Mouse (Mus musculus) liver, embryonic 14.5 days (tissue): ENCODE measurements at regions not wholly inside any gene's neighbourhood (a gene's known extent, or its start where the extent isn't known, plus 50 kb on each side); places are given as distances from the start of the nearest gene placed in this dataset.

Experiments
- CTCF ChIP-seq: IDR thresholded peaks from 2 replicates; pipeline ENCODE4 v1.5.1; 2016; ENCODE audit warnings: antibody characterized with exemption, low read depth, control low read depth
- EP300 ChIP-seq: IDR thresholded peaks from 2 replicates; pipeline ENCODE4 v1.6.1; 2016; ENCODE audit warnings: antibody characterized with exemption, low read depth

- TF ChIP-seq CTCF, result no peak
- TF ChIP-seq EP300, result no peak
Observed at GRCm38 (mm10) chr11:17417656-17418289, 160.4 kb downstream of the C1d start.
